Comparison of ENCODE assay signal across 18 mouse cellular contexts in the genomic region with DNA sequence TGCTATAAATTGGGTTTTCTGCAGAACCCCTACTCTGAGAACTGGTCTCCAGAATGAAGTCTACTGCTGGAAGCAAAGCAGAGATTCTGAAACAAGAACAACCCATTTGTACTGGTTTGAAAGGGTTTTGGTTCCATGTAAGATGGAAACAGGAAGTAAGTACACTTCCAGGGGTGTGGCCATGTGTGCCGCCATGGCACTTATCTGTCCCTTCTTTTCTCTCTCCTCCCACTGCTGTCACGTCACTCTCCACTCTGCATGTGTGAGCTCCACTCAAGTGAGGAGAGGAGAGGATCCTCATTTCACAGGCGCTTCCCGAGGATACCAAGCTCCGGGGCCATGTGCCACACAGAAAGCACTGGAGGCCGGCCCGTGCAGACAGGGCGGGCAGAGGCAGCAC. TPM values are rescaled to one million over a fixed set of nuclear protein-coding genes. Genes with fewer than 3 reads are reported as not detected.
DNase-seq lines count a peak whose midpoint lies in the region; ATAC-seq and TF ChIP-seq lines count a peak whose summit lies in the region.
"Had no signal": no experiment of that assay in that cellular context is flagged by ENCODE, and none has a peak within 500 bp of the region (broad histone marks: within the 10 kb centered on the region; RNA-seq: fewer than 3 reads in every experiment).

No protein-coding gene starts in this region.

- no peaks in the 10 kb centered on the region for H3K27me3 ChIP-seq in liver, embryonic 13.5 days
- H3K27me3 ChIP-seq in hindbrain, embryonic 16.5 days (replicated peaks; ENCODE audit: control insufficient read depth, insufficient read depth, low read length) = no peaks in the 10 kb centered on the region
- H3K27me3 ChIP-seq: hindbrain, embryonic 12.5 days had no signal

- peaks cover 21% of the 10 kb centered on the region for H3K4me1 ChIP-seq in liver, embryonic 13.5 days (replicated peaks)
- H3K4me1 ChIP-seq in hindbrain, embryonic 16.5 days (ENCODE audit: control insufficient read depth, insufficient read depth, low read depth, low read length) = no peaks in the 10 kb centered on the region
- H3K4me1 ChIP-seq: embryonic facial prominence, embryonic 10.5 days; hindbrain, embryonic 12.5 days had no signal

- TF ChIP-seq CTCF in gastrocnemius, adult 2 months (IDR thresholded peaks at IDR 0.05) = no peak

- ATAC-seq in liver, embryonic 13.5 days (ENCODE audit: low read depth) = peak; percentile 79
- ATAC-seq in monocyte, adult 5-6 weeks (replicated peaks; ENCODE audit: insufficient number of reproducible peaks, low FRiP score, low TSS enrichment, poor library complexity, severe bottlenecking) = peak; percentile 89
- ATAC-seq in hindbrain, embryonic 16.5 days = no peak
- ATAC-seq: intestine, embryonic 16.5 days had no signal

- no peak overlapping the region for H3K4me2 ChIP-seq in liver, embryonic 13.5 days
- H3K4me2 ChIP-seq in hindbrain, embryonic 16.5 days (ENCODE audit: low read length) = no peak overlapping the region
- H3K4me2 ChIP-seq: hindbrain, embryonic 12.5 days had no signal

- peaks cover 73% of the 10 kb centered on the region for H3K36me3 ChIP-seq in liver, embryonic 13.5 days
- H3K36me3 ChIP-seq in hindbrain, embryonic 16.5 days (ENCODE audit: control insufficient read depth, insufficient read depth, low read length) = peaks cover 30% of the 10 kb centered on the region

- no peak overlapping the region for H3K9ac ChIP-seq in liver, embryonic 13.5 days
- no peak overlapping the region for H3K9ac ChIP-seq in hindbrain, embryonic 16.5 days (ENCODE audit: low read depth, low read length)
- H3K9ac ChIP-seq: hindbrain, embryonic 12.5 days had no signal

- H3K4me3 ChIP-seq in gastrocnemius, adult 2 months = no peak overlapping the region
- H3K4me3 ChIP-seq in liver, embryonic 13.5 days (replicated peaks) = no peak overlapping the region
- no peak overlapping the region for H3K4me3 ChIP-seq in hindbrain, embryonic 16.5 days (ENCODE audit: low read length)
- H3K4me3 ChIP-seq: embryonic facial prominence, embryonic 10.5 days; hindbrain, embryonic 12.5 days had no signal

- peak; percentile 26 for DNase-seq in gastrocnemius, adult 2 months
- DNase-seq in gastrocnemius, postnatal 36 days = no peak
- DNase-seq in c-Kit-positive CD71-positive TER-119-negative erythroid progenitor cells, embryonic 14.5 days (ENCODE audit: low read depth) = peak; percentile 30
- peak; percentile 15 for DNase-seq in liver, embryonic 13.5 days
- DNase-seq in cerebellum, adult 11-12 months = no peak
- no peak for DNase-seq in left cerebral cortex, adult 9 months (ENCODE audit: low spot score in 2 of 2)
- DNase-seq: adrenal gland, postnatal 14 days; cerebellum, postnatal 14 days; kidney, postnatal 14 days; layer of hippocampus, adult 9-11 months; retina, postnatal 1 day had no signal

- intact Hi-C loops in gastrocnemius, adult 2 months (cut with DNase I) = no loop called here
- intact Hi-C loops in gastrocnemius, postnatal 36 days (cut with DNase I) = no loop called here

- H3K27ac ChIP-seq in gastrocnemius, adult 2 months = no peak overlapping the region
- peak overlapping the region; percentile 1; the same call in 1 of the 2 replicates for H3K27ac ChIP-seq in liver, embryonic 13.5 days
- no peak overlapping the region for H3K27ac ChIP-seq in hindbrain, embryonic 16.5 days (ENCODE audit: low read depth, low read length)
- H3K27ac ChIP-seq: embryonic facial prominence, embryonic 10.5 days; hindbrain, embryonic 12.5 days had no signal

- H3K9me3 ChIP-seq in liver, embryonic 13.5 days (replicated peaks) = no peaks in the 10 kb centered on the region
- no peaks in the 10 kb centered on the region for H3K9me3 ChIP-seq in hindbrain, embryonic 16.5 days (ENCODE audit: control insufficient read depth, low read length)
- H3K9me3 ChIP-seq: embryonic facial prominence, embryonic 10.5 days; hindbrain, embryonic 12.5 days had no signal

- 67% methylated on average over 8 of the region's 8 CpGs for WGBS in liver, embryonic 13.5 days (ENCODE audit: insufficient replicate concordance)
- 86% methylated on average over 8 of the region's 8 CpGs for WGBS in hindbrain, embryonic 16.5 days

RNA-seq across cellular contexts. Expression of a gene that starts 7.6 kb away (rescaled TPM):
- total RNA-seq in gastrocnemius, adult 2 months (2021) = 10 to 100 TPM; 46.9 to 54.2 TPM
- total RNA-seq in gastrocnemius, postnatal 36 days (2021) = 10 to 100 TPM; 43.2 to 46.4 TPM
- 95.9 and 100 TPM in 2 replicates for polyA plus RNA-seq in liver, embryonic 13.5 days (2015; fragmentation: Nextera tagmentation; extraction: Ambion mirVana)
- total RNA-seq in monocyte, adult 5-6 weeks (2017) = 28.4 to 35.3 TPM (median 33.6 TPM) in 3 replicates
- 14.6 and 16.7 TPM in 2 replicates for polyA plus RNA-seq in hindbrain, embryonic 16.5 days (2015; fragmentation: Nextera tagmentation; extraction: Ambion mirVana)

RNA-seq across cellular contexts. Expression of a gene that starts 10.5 kb away (rescaled TPM):
- 1 to 10 TPM; 8.1 to 9.9 TPM for total RNA-seq in gastrocnemius, adult 2 months (2021)
- 1 to 10 TPM; 6.5 to 8.6 TPM for total RNA-seq in gastrocnemius, postnatal 36 days (2021)
- polyA plus RNA-seq in liver, embryonic 13.5 days (2015; fragmentation: Nextera tagmentation; extraction: Ambion mirVana) = 11.2 and 14.4 TPM in 2 replicates
- total RNA-seq in monocyte, adult 5-6 weeks (2017) = 15.5 to 27.8 TPM (median 23.1 TPM) in 3 replicates
- 28.0 and 28.9 TPM in 2 replicates for polyA plus RNA-seq in hindbrain, embryonic 16.5 days (2015; fragmentation: Nextera tagmentation; extraction: Ambion mirVana)

RNA-seq across cellular contexts. Expression of a gene that starts 10.5 kb away (rescaled TPM):
- 1 to 10 TPM in 1 of 2 experiments, under 1 TPM in 1; 0.94 to 3.0 TPM for total RNA-seq in gastrocnemius, adult 2 months (2021)
- total RNA-seq in gastrocnemius, postnatal 36 days (2021) = 1 to 10 TPM; 1.8 to 2.0 TPM
- polyA plus RNA-seq in liver, embryonic 13.5 days (2015; fragmentation: Nextera tagmentation; extraction: Ambion mirVana) = 1.3 and 1.7 TPM in 2 replicates
- total RNA-seq in monocyte, adult 5-6 weeks (2017) = 1.6 TPM in 1 of 3 replicates, not detected in the others
- polyA plus RNA-seq in hindbrain, embryonic 16.5 days (2015; fragmentation: Nextera tagmentation; extraction: Ambion mirVana) = 8.2 and 11.7 TPM in 2 replicates
- total RNA-seq: neutrophil, adult 5-6 weeks had no signal

RNA-seq across cellular contexts. Expression of a gene that starts 24.8 kb away (rescaled TPM):
- total RNA-seq in gastrocnemius, adult 2 months (2021) = 1 to 10 TPM; 1.8 to 2.5 TPM
- 1 to 10 TPM; 2.2 to 2.6 TPM for total RNA-seq in gastrocnemius, postnatal 36 days (2021)
- 5.3 and 5.9 TPM in 2 replicates for polyA plus RNA-seq in liver, embryonic 13.5 days (2015; fragmentation: Nextera tagmentation; extraction: Ambion mirVana)
- total RNA-seq in monocyte, adult 5-6 weeks (2017) = 9.5 to 14.7 TPM (median 11.4 TPM) in 3 replicates
- polyA plus RNA-seq in hindbrain, embryonic 16.5 days (2015; fragmentation: Nextera tagmentation; extraction: Ambion mirVana) = 6.2 and 6.5 TPM in 2 replicates

RNA-seq across cellular contexts. Expression of a gene that starts 25.1 kb away (rescaled TPM):
- not detected for total RNA-seq in gastrocnemius, adult 2 months (2021)
- not detected for total RNA-seq in gastrocnemius, postnatal 36 days (2021)
- polyA plus RNA-seq in liver, embryonic 13.5 days (2015; fragmentation: Nextera tagmentation; extraction: Ambion mirVana) = 1.2 and 1.7 TPM in 2 replicates
- 1.6 TPM in 1 of 3 replicates, not detected in the others for total RNA-seq in monocyte, adult 5-6 weeks (2017)
- 0.71 TPM in 1 of 2 replicates, not detected in the other for polyA plus RNA-seq in hindbrain, embryonic 16.5 days (2015; fragmentation: Nextera tagmentation; extraction: Ambion mirVana)
- total RNA-seq: neutrophil, adult 5-6 weeks had no signal
- polyA plus RNA-seq: heart, postnatal 0 days had no signal

Comparison
In these comparisons a context has a peak if more than half of its experiments do, and no peak if none do; other contexts are left out.
1. DNase-seq: peak in gastrocnemius, adult 2 months (single experiment), c-Kit-positive CD71-positive TER-119-negative erythroid progenitor cells, embryonic 14.5 days (single experiment) and liver, embryonic 13.5 days (single experiment); none in gastrocnemius, postnatal 36 days (0 of 2), cerebellum, adult 11-12 months (single experiment) and left cerebral cortex, adult 9 months (0 of 2).